Mouse (Mus musculus) layer of hippocampus, adult 9-10 months (tissue): ENCODE measurements at regions not wholly inside any gene's neighbourhood (a gene's known extent, or its start where the extent isn't known, plus 50 kb on each side); places are given as distances from the start of the nearest gene placed in this dataset.

Experiments
- DNase-seq: peaks from one replicate; pipeline ENCODE4 v3.0.0; 2022; ENCODE audit warnings: low spot score

- DNase-seq = no peak
Observed at GRCm38 (mm10) chr7:117734994-117735698, 354.4 kb downstream of the Xylt1 start.

GRCm38 (mm10) chr7:117729067-117729466 lies 348.3 kb downstream of the Xylt1 start:
- no peak for DNase-seq
